Mouse (Mus musculus) spleen, embryonic (tissue): ENCODE data around the gene Prr22.

ENCODE experiments used
- CTCF ChIA-PET: fragments of 350-600 bp; sonication (Branson Sonifier 250); formaldehyde crosslinking; loops from one replicate; lab custom pipeline; 2022; lab: Charles Lee

Gene Prr22

DNA sequence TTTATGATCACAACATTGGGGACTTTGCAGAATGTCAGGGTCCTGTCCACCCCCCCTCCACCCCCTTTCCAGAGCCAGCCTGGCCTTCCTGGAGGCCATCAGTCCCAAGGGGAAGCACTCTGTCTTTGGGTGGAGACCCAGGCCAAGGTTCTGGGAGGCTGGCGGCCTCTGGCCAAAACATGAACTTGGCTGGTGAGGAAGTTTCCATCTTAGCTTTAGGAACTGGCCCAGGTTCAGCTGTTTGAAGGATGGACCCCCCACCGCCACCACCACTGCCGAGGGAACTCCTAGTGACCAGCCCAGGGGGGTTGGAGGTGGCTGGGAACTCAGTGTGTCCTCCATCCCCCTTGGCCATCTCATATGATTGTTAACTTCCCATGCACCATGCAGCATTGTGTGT, 9.0 kb upstream of the Prr22 start:
- CTCF ChIA-PET: interaction anchor here (0.7 kb wide), 1 partner anchor 26 kb away, joined by 4 read pairs; no protein-coding TSS in a partner anchor

DNA sequence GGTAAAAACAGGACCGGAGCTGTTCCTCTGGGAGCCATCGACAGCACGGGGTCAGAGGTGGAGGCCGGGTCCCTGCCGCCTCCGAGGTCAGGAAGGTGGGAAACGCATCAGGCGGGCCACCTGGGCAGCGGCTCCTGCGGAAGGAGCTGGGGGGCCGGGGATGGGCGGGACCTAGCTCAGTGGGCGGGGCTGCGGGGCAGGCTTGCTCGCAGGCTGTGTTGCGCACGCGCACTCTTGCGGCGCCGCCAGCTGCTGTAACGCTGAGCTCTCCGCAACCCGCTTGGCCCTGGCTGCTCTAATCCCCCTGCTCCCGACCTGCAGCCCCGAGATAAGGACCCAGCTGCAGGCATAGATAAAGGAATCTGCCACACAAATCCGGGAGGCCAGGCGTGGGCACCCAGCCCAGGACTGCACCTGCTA, 8.0 kb upstream of the Prr22 start:
- CTCF ChIA-PET: interaction anchor here (0.6 kb wide), 2 partner anchors 70 to 624 kb away, joined by 5 to 6 read pairs; no protein-coding TSS in a partner anchor

DNA sequence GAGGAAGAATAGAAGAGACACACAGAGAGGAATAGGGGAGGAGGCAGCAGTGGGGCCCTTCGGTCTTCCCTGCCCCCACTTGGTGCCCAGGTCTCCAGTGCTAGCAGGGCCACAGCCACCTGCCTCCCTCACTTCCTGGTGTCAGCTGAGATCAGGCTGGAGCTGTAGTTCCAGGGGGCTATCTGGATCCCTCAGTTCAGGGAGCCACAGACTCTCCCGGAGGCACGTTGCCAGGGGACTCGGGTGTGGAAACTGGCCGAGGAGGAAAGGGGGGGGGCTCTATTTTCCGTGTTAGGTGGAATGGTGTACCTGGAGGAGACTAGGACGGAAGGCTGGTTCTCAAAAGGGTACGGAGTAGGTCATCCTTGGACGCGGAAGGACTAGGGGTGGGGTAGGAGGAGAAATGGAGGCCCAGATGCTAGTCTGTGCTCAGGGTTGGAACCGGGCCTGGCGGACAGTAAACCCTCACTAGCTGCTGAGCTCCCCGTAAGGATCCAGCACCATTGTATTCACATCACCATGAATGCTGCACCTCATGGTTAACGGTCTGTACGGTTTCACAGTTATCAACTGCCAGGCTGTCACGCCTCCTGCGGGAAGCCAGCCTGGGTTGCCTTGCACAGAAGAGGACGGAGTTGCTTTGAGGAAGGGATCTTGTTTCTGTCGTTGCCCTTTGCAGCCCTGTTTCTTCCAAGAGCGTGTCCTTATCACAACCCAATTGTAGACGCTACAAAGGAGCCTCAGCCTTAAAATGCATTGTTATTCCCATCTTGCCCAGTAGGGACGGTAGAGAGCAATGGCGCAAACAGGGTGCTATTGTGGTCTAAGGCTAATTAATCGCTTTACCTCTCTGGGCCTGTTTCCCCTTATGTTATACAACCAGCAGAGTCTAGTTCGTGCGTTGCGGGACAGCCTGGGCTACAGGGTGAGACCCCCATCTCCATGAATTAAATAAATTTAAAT, 7.0 kb upstream of the Prr22 start:
- CTCF ChIA-PET: interaction anchor here (0.5 kb wide), 1 partner anchor 133 kb away, joined by 3 read pairs; no protein-coding TSS in a partner anchor

DNA sequence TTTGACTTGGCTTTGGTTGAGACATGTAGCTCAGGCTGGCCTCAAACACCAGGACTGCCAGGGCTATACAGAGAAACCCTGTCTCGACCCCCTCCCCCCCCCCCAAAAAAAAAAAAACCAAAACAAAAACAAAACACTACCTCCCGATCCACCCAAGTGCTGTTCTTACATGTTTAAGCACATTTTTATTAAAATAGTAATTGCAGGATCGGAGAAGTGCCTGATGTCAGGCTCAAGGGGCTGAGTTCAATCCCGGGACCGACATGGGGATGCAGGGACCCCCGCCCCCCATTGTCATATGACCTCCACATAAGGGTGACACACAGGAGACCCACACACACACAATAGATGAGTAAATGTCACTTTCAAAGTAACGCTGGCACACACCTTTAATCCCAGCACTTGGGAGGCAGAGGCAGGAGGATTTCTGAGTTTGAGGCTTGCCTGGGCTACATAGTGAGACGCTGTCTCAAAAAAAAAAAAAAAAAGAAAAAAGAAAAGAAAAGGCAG, 6.3 kb upstream of the Prr22 start:
- CTCF ChIA-PET: no interaction called here

DNA sequence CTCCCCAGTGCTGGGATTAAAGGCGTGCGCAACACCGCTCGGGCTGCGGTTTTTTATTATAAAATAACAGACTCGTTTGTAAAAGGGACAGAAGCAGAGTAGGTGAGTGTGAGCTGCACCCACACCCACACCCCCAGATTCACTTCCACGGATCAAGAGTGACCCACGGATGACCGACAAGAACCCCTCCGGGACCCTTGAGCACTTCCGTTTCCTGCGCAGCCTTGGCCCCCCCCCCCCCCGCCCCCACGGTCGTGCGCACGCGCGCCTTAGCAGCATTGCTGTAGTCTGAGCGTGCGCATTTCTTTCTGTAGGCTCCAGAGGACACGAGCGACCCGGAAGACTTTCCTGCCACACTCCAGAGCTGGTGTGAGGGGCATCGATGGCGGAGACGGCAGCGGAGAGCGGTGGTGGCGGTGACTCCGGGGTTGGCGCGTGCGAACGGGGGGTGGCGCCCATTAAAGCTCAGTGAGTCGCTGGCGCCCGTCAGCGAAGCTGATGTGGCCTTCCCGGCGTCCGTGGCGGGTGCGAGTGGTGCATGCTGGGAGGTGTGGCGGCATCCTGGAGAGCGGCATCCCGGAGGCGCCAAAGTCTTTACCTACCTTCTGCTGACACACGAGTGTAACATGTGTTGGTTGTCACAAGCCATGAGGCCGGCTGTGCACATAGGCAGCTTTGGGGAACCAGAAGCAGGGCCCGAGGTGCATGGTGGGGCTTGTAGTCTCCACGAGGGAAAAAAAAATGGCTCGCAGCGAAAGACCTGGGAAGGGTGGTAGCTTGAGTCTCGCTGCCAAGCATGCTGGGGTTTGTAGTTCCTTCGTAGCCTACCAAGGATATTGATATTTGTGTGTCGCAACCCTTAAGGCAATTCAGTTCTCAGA, 5.3 kb upstream of the Prr22 start, which contains the start of gene Dus3l:
Dus3l (plus strand) TSS at position 284 of the 881 bp plus-strand sequence.
- CTCF ChIA-PET: interaction anchor here (0.6 to 1.0 kb wide), 2 partner anchors 233 to 501 kb away, joined by 3 read pairs; partner anchors contain the start of gene Alkbh7

DNA sequence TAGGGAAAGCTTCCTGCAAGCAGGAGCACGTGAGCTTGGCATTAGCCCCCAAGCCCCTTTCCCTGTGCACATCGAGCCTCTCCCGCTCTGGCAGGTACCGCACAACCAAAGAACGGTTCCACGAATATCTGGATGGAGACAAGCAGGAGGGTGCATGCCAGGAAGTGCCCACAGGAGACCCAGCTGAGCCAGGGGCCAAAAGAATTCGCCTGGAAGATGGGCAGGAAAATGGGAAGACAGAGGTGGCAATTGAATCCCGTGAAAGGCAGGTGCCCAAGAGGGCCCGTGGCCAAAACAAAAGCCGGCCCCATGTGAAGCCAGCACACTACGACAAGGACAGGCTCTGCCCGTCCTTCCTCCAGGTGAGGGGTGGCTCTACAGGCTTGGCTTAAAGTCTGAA, 4.6 kb upstream of the Prr22 start:
- CTCF ChIA-PET: interaction anchor here (0.6 to 1.0 kb wide), 2 partner anchors 232 to 501 kb away, joined by 3 read pairs; partner anchors contain the start of gene Alkbh7

DNA sequence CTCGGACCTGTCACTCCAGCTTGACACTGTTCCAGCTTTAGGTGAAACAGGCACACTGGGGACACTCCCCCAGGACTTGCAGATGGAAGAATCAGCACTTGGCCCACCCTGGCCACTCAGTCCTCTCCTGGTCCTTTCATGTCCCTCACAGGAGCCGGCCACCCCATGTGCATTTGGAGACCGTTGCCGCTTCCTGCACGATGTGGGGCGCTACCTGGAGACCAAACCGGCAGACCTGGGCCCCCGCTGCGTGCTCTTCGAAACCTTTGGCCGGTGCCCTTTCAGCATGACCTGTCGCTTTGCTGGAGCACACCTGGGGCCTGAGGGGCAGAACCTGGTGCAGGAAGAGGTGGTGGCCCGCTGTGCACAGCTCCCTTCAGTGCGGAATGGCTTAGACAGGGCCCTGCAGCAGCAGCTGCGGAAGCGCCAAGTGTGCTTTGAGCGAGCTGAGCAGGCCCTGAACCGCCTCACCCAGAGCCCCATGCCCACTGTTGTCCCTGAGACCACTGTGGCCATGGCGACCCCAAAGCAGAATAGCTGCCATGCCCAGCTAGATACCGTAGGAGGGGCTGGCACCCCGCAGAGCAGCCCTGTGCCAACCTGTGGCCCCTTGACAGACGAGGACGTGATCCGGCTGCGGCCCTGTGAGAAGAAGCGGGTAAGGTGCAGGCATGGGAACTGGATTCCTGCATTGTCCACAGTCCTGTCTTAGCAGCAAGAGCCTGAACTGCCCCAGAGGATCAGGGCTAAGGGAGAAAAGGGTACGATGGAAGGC, 3.2 kb upstream of the Prr22 start:
- CTCF ChIA-PET: no interaction called here

DNA sequence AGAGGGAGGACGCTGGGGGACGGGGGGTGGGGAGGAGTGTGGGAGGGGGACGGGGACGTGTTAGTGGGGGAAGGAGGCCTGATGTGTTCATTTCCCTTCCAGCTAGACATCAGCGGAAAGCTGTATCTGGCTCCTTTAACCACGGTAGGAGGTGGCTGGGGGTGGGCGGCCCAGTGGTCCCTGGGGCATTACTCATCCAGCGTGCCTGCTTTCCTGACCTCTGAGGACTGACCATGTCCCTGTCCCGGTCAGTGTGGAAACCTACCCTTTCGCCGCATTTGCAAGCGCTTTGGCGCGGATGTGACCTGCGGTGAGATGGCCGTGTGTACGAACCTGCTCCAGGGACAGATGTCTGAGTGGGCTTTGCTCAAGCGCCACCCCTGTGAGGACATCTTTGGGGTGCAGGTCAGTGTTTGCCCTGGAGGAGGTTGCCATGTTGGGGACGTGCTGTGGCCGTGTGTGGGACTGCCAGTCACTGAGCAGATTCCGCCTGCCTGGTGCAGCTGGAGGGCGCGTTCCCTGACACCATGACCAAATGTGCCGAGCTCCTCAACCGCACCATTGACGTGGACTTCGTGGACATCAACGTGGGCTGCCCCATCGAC, 2.4 kb upstream of the Prr22 start:
- CTCF ChIA-PET: no interaction called here

DNA sequence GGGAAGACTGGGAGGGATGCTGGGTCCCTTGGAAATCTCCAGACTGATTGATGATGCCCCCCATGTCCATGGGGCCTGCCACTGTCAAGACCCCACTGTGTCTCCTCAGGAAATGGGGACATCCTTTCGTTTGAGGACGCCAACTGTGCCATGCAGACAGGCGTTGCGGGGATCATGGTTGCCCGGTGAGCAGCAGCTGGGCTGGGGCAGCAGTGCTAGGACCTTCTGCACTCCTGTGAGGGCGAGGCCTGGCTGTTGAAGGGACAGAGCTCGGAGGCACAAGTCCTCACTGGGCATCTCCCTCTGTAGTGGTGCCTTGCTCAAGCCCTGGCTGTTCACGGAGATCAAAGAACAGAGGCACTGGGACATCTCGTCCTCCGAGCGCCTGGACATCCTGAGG, 1.1 kb upstream of the Prr22 start:
- CTCF ChIA-PET: no interaction called here

DNA sequence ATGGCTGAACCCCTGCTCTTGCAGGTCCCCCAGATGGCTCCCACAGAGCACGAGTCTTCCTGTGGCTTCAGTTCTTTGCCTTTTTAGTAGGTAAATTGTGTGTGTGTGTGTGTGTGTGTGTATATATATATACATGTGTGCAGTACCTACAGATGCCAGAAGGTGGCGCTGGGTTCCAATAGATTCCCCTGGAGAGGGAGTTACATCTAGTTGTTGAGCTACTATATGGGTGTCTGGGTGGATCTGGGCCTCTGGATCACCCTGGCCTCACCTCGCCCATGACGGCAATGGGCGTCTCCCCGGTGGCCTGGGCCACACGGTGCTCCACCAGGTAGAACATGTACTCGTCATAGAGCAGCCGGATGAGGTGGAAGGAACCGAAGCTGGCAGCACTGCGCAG, 7.5 kb downstream of the Prr22 start:
- CTCF ChIA-PET: no interaction called here

DNA sequence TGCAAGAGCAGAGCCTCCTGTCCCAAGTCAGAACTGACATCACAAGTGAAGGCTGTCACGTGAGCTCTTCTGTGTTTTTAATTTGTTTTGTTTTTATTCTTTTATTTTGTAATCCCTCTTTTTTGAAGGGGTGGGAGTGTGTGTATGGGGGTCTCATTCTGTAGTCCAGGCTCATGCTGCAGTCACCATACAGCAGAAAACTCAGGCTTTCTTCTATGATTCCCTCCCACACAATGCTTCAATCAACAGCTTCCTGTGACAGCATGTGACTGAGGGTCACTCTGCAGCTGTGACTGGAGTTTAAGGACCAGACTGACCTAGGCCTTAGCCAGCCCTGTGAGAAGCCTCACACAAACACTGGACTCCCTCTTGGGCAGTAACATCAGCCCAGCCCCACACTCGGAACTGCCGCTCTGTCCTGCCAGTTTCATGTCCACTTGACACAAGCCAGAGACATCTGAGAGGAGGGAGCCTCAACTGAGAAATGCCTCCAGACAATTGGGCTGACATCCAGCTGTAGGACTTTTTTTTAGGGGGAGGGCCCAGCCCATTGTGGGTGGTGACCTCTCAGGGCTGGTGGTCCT, 8.8 kb downstream of the Prr22 start:
- CTCF ChIA-PET: no interaction called here

DNA sequence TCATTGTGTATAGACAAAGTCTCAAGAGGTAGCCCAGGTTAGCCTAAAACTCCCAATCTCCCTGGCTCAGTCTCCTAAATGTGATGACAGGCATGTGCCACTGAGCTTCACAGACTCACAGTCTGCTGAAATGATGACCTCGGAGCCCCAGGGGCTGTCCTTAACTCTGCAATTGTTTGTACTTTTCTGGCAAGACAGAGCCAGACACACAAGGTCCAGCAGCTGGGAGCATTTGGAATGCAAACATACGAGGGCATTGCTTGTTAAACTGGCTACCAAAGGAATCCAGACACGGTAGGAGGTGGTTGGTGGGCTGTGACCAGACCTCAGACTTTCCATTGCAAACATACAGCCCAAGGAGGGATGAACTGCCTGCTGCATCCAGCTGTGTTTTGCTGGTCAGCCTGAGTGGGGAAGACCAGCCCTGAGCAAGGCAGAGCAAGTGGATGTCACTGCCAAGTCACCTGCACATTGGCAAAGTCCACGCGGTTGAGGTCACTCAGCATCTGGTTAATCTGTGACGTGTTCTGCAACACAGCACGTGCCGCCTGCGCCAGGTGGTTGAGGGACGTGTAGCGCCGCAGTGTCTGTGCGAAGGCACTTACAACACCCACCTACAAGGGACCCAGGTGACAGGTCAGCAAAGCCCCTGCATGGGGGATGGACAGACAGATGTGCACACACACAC, 10.4 kb downstream of the Prr22 start:
- CTCF ChIA-PET: no interaction called here

DNA sequence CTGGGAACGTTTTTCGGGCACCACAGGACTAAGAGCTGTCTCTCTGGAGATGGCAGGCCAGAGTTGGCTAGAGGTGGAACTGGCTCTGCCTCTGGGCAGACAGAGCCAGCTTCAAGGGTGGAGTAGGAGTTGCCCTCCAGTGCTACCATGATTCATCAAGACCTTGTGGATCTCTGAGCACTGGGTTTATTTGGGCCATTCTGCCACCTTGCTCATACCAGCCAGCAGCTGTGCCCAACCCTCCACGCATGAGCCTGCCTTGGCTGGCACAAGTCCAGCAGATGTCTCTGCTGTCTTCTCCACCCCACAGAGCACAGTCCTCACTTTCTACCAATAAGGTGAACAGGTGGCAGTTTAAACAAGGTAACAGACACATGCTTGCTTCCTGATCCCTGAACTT, 18.8 kb downstream of the Prr22 start:
- CTCF ChIA-PET: interaction anchor here (0.6 kb wide), 1 partner anchor 17 kb away, joined by 4 read pairs; no protein-coding TSS in a partner anchor

DNA sequence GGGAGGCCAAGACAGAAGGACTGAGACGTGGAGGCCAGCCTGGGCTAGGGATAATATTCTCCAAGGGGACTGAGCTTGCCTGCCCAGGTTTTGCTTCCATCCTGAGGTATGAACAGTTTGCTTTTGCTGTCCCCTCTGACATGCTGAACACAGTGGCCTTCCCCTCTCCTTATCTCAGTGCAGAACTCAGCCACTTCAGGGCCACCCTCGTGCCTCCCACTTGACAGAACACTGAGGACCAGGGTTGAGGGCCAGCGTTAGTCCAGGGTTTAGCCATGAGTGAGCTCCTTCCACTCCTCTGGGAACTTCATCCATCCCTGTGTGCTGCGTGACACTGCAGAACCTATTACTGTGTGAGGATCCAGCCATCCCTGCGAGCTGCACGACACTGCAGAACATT, 19.2 kb downstream of the Prr22 start:
- CTCF ChIA-PET: no interaction called here

DNA sequence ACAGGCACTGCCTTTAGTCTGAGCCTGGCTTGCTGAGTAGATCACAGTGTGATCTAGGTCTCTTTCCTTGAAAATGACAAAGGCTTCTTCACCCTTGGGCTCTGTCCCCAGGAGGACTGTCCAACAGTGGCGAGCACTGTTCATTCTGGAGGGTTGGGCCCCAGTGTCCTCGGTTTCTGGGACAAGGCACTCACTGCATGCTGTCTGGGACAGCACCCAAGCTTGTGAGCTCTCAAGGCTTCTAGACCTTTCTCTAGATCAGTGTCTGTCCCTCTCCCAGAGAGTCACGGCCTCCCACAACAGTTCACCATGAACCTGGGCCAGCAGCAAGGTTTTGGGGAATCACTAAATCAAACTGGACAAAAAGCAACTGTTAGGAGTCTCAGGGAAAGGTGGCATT, 22.5 kb downstream of the Prr22 start:
- CTCF ChIA-PET: no interaction called here

DNA sequence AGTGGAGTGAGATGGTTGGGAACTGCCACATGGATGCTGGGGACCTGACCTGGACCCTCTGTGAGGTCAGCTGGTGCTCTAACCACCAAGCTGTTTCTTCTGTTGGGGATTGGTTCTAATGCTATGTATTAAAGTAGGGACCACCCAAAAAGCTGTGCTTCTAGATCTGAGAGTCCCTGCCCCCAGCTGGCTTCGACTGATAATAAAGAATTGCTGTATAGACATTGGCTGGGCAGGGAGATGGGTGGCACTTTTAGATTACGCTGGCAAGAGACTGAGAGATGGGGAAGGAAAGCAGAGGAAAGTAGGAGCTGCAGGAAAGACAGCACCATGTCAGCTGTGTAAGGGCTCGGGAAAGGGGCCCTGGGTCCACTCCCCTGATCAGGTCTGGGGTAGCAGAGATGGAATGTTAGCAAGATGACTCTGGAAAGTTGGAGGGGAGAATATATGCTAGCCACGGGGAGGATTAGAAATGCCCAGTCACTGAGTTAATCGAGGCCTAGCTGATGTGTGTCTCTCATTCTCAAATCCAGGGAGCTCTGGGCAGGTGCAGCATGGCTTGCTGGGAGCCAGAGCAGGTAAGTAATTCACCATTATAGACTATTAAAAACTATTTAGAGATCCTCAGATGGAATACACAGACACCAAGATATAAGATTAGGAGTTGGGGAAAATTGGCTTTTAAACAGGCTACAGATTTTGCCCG, 23.7 kb downstream of the Prr22 start:
- CTCF ChIA-PET: interaction anchor here (0.5 kb wide), 1 partner anchor 92 kb away, joined by 11 read pairs; no protein-coding TSS in a partner anchor

DNA sequence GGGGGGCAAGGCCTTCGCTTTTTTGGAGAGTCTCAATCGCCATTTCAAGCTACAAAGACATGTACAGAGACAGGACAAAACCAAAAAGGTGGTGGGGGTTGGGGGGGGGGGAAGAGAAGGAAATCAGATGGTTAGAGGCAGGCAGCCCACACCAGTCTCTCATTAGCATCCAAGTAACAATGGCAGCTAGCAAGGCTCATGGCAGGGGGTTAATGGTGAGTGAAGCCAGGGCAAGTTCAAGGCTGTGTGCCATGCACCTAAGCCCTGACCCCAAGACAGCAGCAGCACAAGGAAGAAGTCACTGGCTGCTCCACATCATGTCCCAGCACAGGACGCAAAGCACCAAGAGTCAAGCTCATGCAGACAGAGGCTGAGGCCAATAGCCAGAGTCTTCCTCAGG, 29.2 kb downstream of the Prr22 start:
- CTCF ChIA-PET: no interaction called here

DNA sequence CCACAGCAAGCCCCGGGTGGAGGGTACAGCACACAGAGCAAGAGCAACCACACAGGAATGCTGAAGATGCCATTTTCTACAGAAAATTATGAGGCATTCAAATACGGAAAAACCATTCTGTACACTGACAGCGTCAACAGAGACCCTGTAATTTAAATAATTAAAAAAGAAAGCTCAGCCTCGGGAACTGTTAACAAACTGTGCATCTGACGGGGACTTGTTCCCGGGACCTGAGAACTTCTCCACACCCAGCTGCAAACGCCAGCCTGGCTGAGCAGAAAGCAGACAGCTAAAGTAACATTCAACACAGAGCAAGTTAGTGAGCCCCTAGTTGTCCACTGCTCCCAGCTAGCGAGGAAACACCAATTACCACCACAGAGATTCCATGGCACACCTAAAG, 32.0 kb downstream of the Prr22 start:
- CTCF ChIA-PET: no interaction called here

DNA sequence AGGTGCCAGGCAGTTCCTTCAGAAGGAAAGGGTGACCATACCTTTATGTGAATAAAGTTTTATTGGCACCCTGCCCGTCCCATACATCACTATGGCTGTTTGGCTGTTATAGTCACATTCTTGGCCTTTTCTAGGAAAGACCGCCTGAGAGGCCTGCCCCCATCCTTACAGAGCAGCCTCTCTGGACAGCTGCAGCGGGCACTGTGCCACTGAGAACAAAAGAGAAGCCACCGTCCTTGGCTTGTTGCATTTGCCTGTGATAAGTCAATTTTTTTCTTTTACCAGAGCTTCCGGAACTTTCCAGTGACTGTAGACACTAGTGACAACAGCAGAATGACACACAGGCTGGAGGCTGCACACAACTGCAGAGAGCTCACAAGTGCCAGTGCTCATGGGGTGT, 34.9 kb downstream of the Prr22 start:
- CTCF ChIA-PET: no interaction called here
